Mouse (Mus musculus) midbrain, embryonic 14.5 days (tissue): Measurements from ENCODE around the gene Arhgef11. TPM values are rescaled to one million over a fixed set of nuclear protein-coding genes. Genes with fewer than 3 reads are reported as not detected.

Experiments
- ATAC-seq: fragments of 200-750 bp; cut with Nextera tagmentation; 2 replicates; pipeline ENCODE4 v1.8.0; 2017; ENCODE audit warnings: moderate number of reproducible peaks, moderate library complexity; ENCODE audit not compliant: low FRiP score, low TSS enrichment
- DNase-seq: peaks from one replicate; pipeline ENCODE4 v3.0.0-alpha.2; 2015
- H3K27ac ChIP-seq: fragments of 300-500 bp; sonication (generic); replicated peaks from 2 replicates; pipeline ENCODE4 v1.5.1; 2014; ENCODE audit warnings: mild to moderate bottlenecking, low read depth, low read length, moderate library complexity
- H3K27me3 ChIP-seq: fragments of 300-500 bp; sonication (generic); 2 replicates; pipeline ENCODE4 v1.6.1; 2014; ENCODE audit warnings: low read length, control low read depth, mixed read lengths; ENCODE audit not compliant: control insufficient read depth, insufficient read depth
- H3K36me3 ChIP-seq: fragments of 300-500 bp; sonication (generic); 2 replicates; pipeline ENCODE4 v1.6.1; 2014; ENCODE audit warnings: low read length, control low read depth; ENCODE audit not compliant: control insufficient read depth, insufficient read depth
- H3K4me1 ChIP-seq: fragments of 300-500 bp; sonication (generic); 2 replicates; pipeline ENCODE4 v1.6.1; 2014; ENCODE audit warnings: mild to moderate bottlenecking, antibody characterized with exemption, low read length, control low read depth; ENCODE audit not compliant: control insufficient read depth, insufficient read depth
- H3K4me2 ChIP-seq: fragments of 300-500 bp; sonication (generic); 2 replicates; pipeline ENCODE4 v1.6.1; 2014; ENCODE audit warnings: mild to moderate bottlenecking, low read length, moderate library complexity
- H3K4me3 ChIP-seq: fragments of 300-500 bp; sonication (generic); replicated peaks from 2 replicates; pipeline ENCODE4 v1.5.1; 2014; ENCODE audit warnings: low read depth, low read length
- H3K9ac ChIP-seq: fragments of 300-500 bp; sonication (generic); replicated peaks from 2 replicates; pipeline ENCODE4 v1.6.1; 2014; ENCODE audit warnings: mild to moderate bottlenecking, low read length, moderate library complexity
- H3K9me3 ChIP-seq: fragments of 300-500 bp; sonication (generic); 2 replicates; pipeline ENCODE4 v1.6.1; 2016; ENCODE audit warnings: low read length, control low read depth, mixed read lengths; ENCODE audit not compliant: control insufficient read depth
- WGBS: fragments of 180-500 bp; shearing (Covaris S2); extraction: QIAGEN DNeasy Blood & Tissue Kit; methylation state at CpG from one replicate; pipeline ENCODE4 v1.1.7; 2014; 5-methylcytosine and 5-hydroxymethylcytosine counted together
- polyA plus RNA-seq: library from polyadenylated mRNA; unstranded; fragments of >200 nt; fragmentation: Nextera tagmentation; extraction: Ambion mirVana; gene quantifications from 2 replicates; pipeline ENCODE4 v1.2.1, GENCODE M21; 2014

Gene Arhgef11
- polyA plus RNA-seq, 1 experiment from 2014 or later = 30.6 TPM

GRCm38 (mm10) chr3:87726191-87726590 lies 108.8 kb downstream of the Arhgef11 start:
- Histone ChIP-seq H3K4me3 (no peak overlapping the region), H3K4me1 (no peaks in the 10 kb centered on the region), H3K27ac (no peak overlapping the region), H3K36me3 (peaks cover 96% of the 10 kb centered on the region), H3K9me3 (no peaks in the 10 kb centered on the region), H3K4me2 (no peak overlapping the region), H3K27me3 (no peaks in the 10 kb centered on the region), H3K9ac (no peak overlapping the region)
- 96% methylated on average over 7 of the region's 7 CpGs for WGBS
- DNase-seq = no peak
- ATAC-seq = no peak

DNA sequence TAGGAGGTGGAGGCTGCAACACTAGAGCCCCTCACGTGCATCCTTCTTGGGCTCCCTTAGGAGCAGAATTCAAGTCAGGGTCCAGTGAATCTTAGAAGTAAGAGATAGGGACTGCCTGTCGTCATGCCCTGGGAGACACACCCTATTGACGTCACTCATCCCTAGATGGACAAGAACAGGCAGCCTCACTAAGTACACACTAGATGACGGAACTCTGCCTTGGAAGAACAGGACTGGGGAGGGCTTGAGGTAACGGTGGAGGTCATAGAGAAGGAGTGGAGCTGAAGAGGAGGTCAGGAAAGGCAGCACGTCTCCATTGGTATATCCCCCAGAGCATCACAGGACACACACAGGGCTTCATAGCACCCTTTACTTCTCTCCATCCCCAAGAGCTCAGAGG lies 111.3 kb downstream of the Arhgef11 start:
- DNase-seq (no peak), ATAC-seq (no peak)
- no peaks in the 10 kb centered on the region for H3K9me3 ChIP-seq
- no peak overlapping the region for H3K4me2 ChIP-seq
- H3K27ac ChIP-seq = no peak overlapping the region
- 95% methylated on average over 6 of the region's 6 CpGs for WGBS
- H3K4me1 ChIP-seq = no peaks in the 10 kb centered on the region
- H3K4me3 ChIP-seq = no peak overlapping the region
- no peaks in the 10 kb centered on the region for H3K27me3 ChIP-seq
- peaks cover 96% of the 10 kb centered on the region for H3K36me3 ChIP-seq
- no peak overlapping the region for H3K9ac ChIP-seq

- Histone ChIP-seq H3K4me3 (no peak overlapping the region), H3K9ac (no peak overlapping the region), H3K4me2 (no peak overlapping the region), H3K4me1 (no peaks in the 10 kb centered on the region), H3K27ac (no peak overlapping the region), H3K9me3 (no peaks in the 10 kb centered on the region), H3K36me3 (peaks cover 96% of the 10 kb centered on the region), H3K27me3 (no peaks in the 10 kb centered on the region)
- ATAC-seq (no peak), DNase-seq (no peak)
- WGBS = 79% methylated on average over 4 of the region's 4 CpGs
These were observed 115.7 kb downstream of the Arhgef11 start for GRCm38 (mm10) chr3:87733098-87733497.

DNA sequence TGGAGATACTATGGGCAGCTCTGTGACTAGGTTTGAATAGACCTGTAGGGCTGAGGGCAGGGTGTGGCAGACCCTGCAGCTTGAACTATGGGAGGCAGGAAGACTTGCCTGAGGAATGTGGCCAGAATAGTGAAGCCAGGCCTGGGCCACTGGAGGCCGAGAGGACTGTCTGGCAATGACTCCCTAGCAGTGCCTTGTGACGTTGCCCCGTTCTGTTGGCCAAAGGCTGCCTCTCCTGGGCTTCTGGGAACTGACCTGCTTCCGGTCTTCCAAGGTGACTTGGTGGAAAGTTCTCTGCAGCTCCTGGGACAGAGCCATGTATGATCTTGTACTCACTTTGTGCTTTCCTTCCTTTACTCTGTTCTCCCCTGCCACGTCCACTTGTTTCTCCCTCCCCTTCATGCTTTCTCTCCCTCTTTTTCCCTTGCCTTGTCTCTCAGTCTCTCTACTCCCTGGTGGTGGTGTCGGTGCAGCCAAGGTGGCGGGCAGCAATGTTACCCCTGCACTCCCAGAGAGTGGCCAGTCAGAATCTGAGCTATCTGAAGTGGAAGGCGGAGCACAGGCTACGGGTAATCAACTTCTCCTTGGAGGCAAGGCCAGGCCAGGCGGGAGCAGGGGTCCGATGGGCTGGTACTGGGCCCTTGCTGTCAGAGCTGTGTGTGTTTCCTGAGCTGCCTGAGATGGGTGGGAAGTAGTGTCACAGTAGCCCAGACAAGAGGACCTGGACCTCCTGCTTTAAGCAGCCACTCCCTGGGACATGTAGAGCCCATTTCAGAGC lies 116.8 kb downstream of the Arhgef11 start:
- 91% methylated on average over 11 of the region's 11 CpGs for WGBS
- DNase-seq (no peak), ATAC-seq (no peak)
- H3K9ac ChIP-seq = no peak overlapping the region
- no peak overlapping the region for H3K4me3 ChIP-seq
- H3K4me1 ChIP-seq = no peaks in the 10 kb centered on the region
- no peak overlapping the region for H3K4me2 ChIP-seq
- no peaks in the 10 kb centered on the region for H3K9me3 ChIP-seq
- H3K27ac ChIP-seq = no peak overlapping the region
- no peaks in the 10 kb centered on the region for H3K27me3 ChIP-seq
- peaks cover 95% of the 10 kb centered on the region for H3K36me3 ChIP-seq

DNA sequence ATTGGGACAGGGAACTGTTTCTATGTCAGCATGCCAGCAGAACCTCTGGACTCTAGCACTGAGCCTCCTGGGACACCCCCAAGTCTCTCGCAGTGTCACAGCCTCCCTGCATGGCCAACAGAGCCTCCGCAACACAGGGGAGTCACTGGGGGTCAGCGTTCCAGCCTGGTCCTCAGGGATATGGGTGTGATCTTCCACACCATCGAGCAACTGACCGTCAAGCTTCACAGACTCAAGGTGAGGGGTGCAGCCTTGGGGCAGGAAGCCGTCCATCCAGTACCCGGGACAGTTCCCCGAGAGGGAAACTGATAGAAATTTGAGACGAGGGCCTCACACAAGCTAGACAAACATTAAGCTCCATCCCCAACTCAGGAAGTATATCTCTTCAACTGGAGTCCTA lies 118.0 kb downstream of the Arhgef11 start:
- no peak overlapping the region for H3K4me2 ChIP-seq
- ATAC-seq (no peak), DNase-seq (no peak)
- WGBS = 90% methylated on average over 9 of the region's 9 CpGs
- peaks cover 90% of the 10 kb centered on the region for H3K36me3 ChIP-seq
- H3K9ac ChIP-seq = no peak overlapping the region
- H3K9me3 ChIP-seq = no peaks in the 10 kb centered on the region
- H3K27ac ChIP-seq = no peak overlapping the region
- no peaks in the 10 kb centered on the region for H3K27me3 ChIP-seq
- no peaks in the 10 kb centered on the region for H3K4me1 ChIP-seq
- no peak overlapping the region for H3K4me3 ChIP-seq

- no peak overlapping the region for H3K4me2 ChIP-seq
- H3K27me3 ChIP-seq = no peaks in the 10 kb centered on the region
- H3K4me3 ChIP-seq = no peak overlapping the region
- no peak overlapping the region for H3K27ac ChIP-seq
- no peaks in the 10 kb centered on the region for H3K9me3 ChIP-seq
- peaks cover 64% of the 10 kb centered on the region for H3K36me3 ChIP-seq
- whole genome bisulfite sequencing = 83% methylated on average over 5 of the region's 5 CpGs
- H3K4me1 ChIP-seq = no peaks in the 10 kb centered on the region
- no peak overlapping the region for H3K9ac ChIP-seq
- ATAC-seq = no peak
- no peak for DNase-seq
These were observed 121.5 kb downstream of the Arhgef11 start for GRCm38 (mm10) chr3:87738906-87739305.

DNA sequence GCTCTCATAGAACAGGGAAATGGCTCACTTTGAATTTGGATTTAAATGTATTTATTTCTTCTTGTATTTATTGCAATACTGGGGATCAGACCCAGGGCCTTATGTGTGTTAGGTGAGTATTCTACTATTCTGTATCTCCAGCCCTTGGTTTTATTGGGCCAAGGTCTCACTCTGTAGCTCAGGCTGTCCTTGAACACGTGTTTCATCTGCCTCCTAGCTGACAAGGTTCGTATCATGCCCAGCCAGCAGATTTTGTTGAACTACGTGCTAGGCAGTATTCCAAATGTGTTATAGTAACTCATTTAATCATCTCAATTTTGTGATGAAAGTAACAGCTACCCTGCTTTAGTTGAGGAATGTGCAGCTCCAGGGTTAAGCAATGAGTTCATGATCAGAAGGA lies 124.7 kb downstream of the Arhgef11 start:
- H3K4me1 ChIP-seq = peaks cover 7% of the 10 kb centered on the region
- DNase-seq (no peak), ATAC-seq (no peak)
- H3K27me3 ChIP-seq = no peaks in the 10 kb centered on the region
- no peak overlapping the region for H3K4me2 ChIP-seq
- H3K4me3 ChIP-seq = no peak overlapping the region
- peaks cover 33% of the 10 kb centered on the region for H3K36me3 ChIP-seq
- H3K9ac ChIP-seq = no peak overlapping the region
- WGBS = 91% methylated on average over 3 of the region's 3 CpGs
- no peaks in the 10 kb centered on the region for H3K9me3 ChIP-seq
- no peak overlapping the region for H3K27ac ChIP-seq

DNA sequence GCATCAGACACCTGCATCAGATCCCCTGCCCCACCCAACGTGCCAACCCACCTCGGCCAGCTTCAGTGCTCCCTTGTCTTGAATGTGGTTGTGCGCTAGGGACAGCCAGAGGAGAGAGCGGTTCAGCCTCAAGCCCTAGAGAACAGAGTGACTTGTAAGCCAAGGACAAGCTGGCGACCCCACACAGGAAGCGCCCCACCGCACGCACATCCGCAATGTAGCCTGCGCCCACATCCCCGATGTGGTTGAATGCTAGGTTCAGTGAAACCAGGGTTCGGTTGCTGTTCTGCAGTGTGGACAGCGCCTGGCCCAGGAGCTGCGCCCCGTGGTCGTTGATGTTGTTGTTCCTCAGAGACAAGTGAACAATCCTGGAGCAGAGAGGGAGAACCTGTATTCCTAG lies 125.4 kb downstream of the Arhgef11 start:
- peaks cover 26% of the 10 kb centered on the region for H3K36me3 ChIP-seq
- no peak overlapping the region for H3K9ac ChIP-seq
- H3K4me1 ChIP-seq = peaks cover 7% of the 10 kb centered on the region
- 91% methylated on average over 16 of the region's 16 CpGs for WGBS
- H3K9me3 ChIP-seq = no peaks in the 10 kb centered on the region
- DNase-seq = no peak
- no peak overlapping the region for H3K4me2 ChIP-seq
- no peak overlapping the region for H3K27ac ChIP-seq
- H3K27me3 ChIP-seq = no peaks in the 10 kb centered on the region
- no peak overlapping the region for H3K4me3 ChIP-seq
- no peak for ATAC-seq

- no peaks in the 10 kb centered on the region for H3K9me3 ChIP-seq
- no peak overlapping the region for H3K27ac ChIP-seq
These were observed 126.6 kb downstream of the Arhgef11 start for GRCm38 (mm10) chr3:87743927-87744326.

More at GRCm38 (mm10) chr3:87743927-87744326, 126.6 kb downstream of the Arhgef11 start:
- H3K9ac ChIP-seq = no peak overlapping the region
- no peak for DNase-seq
- H3K4me3 ChIP-seq = no peak overlapping the region
- ATAC-seq = no peak
- 89% methylated on average over 4 of the region's 4 CpGs for WGBS
- H3K27me3 ChIP-seq = no peaks in the 10 kb centered on the region
- peaks cover 10% of the 10 kb centered on the region for H3K4me1 ChIP-seq
- H3K4me2 ChIP-seq = no peak overlapping the region
- H3K36me3 ChIP-seq = peaks cover 16% of the 10 kb centered on the region
